ENCODE assay signal across 24 mouse cellular contexts in the genomic region with DNA sequence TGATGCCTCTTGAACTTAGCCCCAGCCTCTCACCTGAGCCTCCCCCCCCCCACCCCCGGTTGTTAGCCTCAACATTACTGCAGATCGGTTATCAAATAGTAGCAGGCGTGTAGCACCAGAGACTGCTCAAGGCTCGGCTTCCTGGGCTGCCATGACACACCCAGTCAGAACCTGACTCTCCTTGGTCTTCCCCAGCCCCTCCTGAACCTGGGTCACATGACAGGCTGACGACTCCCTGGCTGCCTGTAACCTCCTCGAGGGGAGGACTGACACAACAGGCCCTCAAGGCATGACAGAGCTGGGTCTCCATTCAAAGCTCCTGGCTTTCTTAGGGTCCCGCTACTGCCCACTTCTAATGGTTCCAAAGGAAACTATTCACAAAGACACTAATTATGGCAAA. TPM values are rescaled to one million over a fixed set of nuclear protein-coding genes. Genes with fewer than 3 reads are reported as not detected.
DNase-seq lines count a peak whose midpoint lies in the region; ATAC-seq and TF ChIP-seq lines count a peak whose summit lies in the region.
"Had no signal": no experiment of that assay in that cellular context is flagged by ENCODE, and none has a peak within 500 bp of the region (broad histone marks: within the 10 kb centered on the region; RNA-seq: fewer than 3 reads in every experiment).

No protein-coding gene starts in this region.

- no peak overlapping the region for H3K27ac ChIP-seq in MEL (ENCODE audit: control insufficient read depth, low read depth, low read length)
- 0 out of 2 replicates have a peak overlapping the region, but pooled peaks have one; percentile 16 for H3K27ac ChIP-seq in liver, embryonic 11.5 days (ENCODE audit: low read depth, low read length)
- H3K27ac ChIP-seq in liver, embryonic 15.5 days (replicated peaks) = no peak overlapping the region
- no peak overlapping the region for H3K27ac ChIP-seq in heart, embryonic 10.5 days
- H3K27ac ChIP-seq: embryonic facial prominence, embryonic 10.5 days; forebrain, embryonic 10.5 days; gastrocnemius, adult 2 months; hindbrain, embryonic 12.5 days had no signal

- TF ChIP-seq RAD21 in MEL (IDR thresholded peaks at IDR 0.05; ENCODE audit: low read depth, low read length) = no peak

- H3K79me2 ChIP-seq in MEL (ENCODE audit: control insufficient read depth, insufficient read depth, low read length, poor library complexity) = no peaks in the 10 kb centered on the region

- no peak overlapping the region for H3K4me3 ChIP-seq in MEL (ENCODE audit: control insufficient read depth in 1 of 2, insufficient read depth in 1 of 2, low read depth in 2 of 2, low read length in 2 of 2)
- no peak overlapping the region for H3K4me3 ChIP-seq in liver, embryonic 11.5 days (ENCODE audit: low read depth, low read length)
- H3K4me3 ChIP-seq in liver, embryonic 15.5 days (replicated peaks) = no peak overlapping the region
- H3K4me3 ChIP-seq in heart, embryonic 10.5 days = no peak overlapping the region
- H3K4me3 ChIP-seq: embryonic facial prominence, embryonic 10.5 days; erythroblast, embryonic 14.5 days; forebrain, embryonic 10.5 days; gastrocnemius, adult 2 months; heart, embryonic 12.5 days; hindbrain, embryonic 12.5 days had no signal

- intact Hi-C loops in heart, postnatal 25 days (cut with DNase I) = no loop called here

- no peak overlapping the region for H3K4me2 ChIP-seq in liver, embryonic 11.5 days
- no peak overlapping the region for H3K4me2 ChIP-seq in liver, embryonic 15.5 days
- H3K4me2 ChIP-seq: heart, embryonic 12.5 days; hindbrain, embryonic 12.5 days had no signal

- no peak for TF ChIP-seq POLR2A in MEL (IDR thresholded peaks at IDR 0.05; ENCODE audit: control insufficient read depth in 1 of 2, insufficient read depth in 1 of 2, low read depth in 1 of 2, low read length in 2 of 2, poor library complexity in 1 of 2)

- WGBS in liver, embryonic 11.5 days = 51% methylated on average over 7 of the region's 7 CpGs
- 24% methylated on average over 7 of the region's 7 CpGs for WGBS in liver, embryonic 15.5 days (ENCODE audit: insufficient replicate concordance)
- 69% methylated on average over 7 of the region's 7 CpGs for WGBS in heart, embryonic 10.5 days

- no peaks in the 10 kb centered on the region for H3K4me1 ChIP-seq in MEL (ENCODE audit: control insufficient read depth in 1 of 2, insufficient read depth in 2 of 2, low read length in 2 of 2)
- H3K4me1 ChIP-seq in liver, embryonic 11.5 days (replicated peaks; ENCODE audit: control insufficient read depth, insufficient read depth, low read length) = 0 out of 2 replicates have a peak, but pooled peaks cover 9% of the 10 kb centered on the region
- 0 out of 2 replicates have a peak, but pooled peaks cover 3% of the 10 kb centered on the region for H3K4me1 ChIP-seq in liver, embryonic 15.5 days (replicated peaks)
- H3K4me1 ChIP-seq in heart, embryonic 10.5 days = no peaks in the 10 kb centered on the region
- H3K4me1 ChIP-seq: embryonic facial prominence, embryonic 10.5 days; forebrain, embryonic 10.5 days; heart, embryonic 12.5 days; hindbrain, embryonic 12.5 days had no signal

- ATAC-seq in liver, embryonic 11.5 days (replicated peaks; ENCODE audit: low FRiP score) = peak; percentile 73
- ATAC-seq in liver, embryonic 15.5 days (ENCODE audit: insufficient read depth) = peak; percentile 44
- ATAC-seq: activated CD4-positive, CD25-positive, alpha-beta regulatory T cell, adult 4 months; forebrain, embryonic 14.5 days; hindbrain, embryonic 16.5 days had no signal

- DNase-seq in MEL (ENCODE audit: low read depth, low spot score) (peak; percentile 22), R1 (ENCODE audit: low read depth, low spot score) (peak; percentile 32)
- DNase-seq in liver, embryonic 11.5 days (ENCODE audit: low spot score) = no peak
- no peak for DNase-seq in heart, postnatal 25 days (ENCODE audit: low spot score)
- DNase-seq in heart, embryonic 10.5 days (ENCODE audit: low spot score) = no peak
- DNase-seq in heart, adult 18-20 months = no peak
- no peak for DNase-seq in cerebellum, postnatal 25 days
- DNase-seq: adrenal gland, postnatal 14 days; cerebellum, adult 18-20 months; cerebellum, adult 9-11 months; gastrocnemius, adult 2 months; gastrocnemius, postnatal 36 days; heart, adult 11 months; heart, postnatal 36 days had no signal

- no peak for TF ChIP-seq EP300 in MEL (IDR thresholded peaks at IDR 0.05; ENCODE audit: low read depth in 1 of 2, low read length in 2 of 2)

- H3K9me3 ChIP-seq in MEL (replicated peaks; ENCODE audit: insufficient read depth, low read length) = no peaks in the 10 kb centered on the region
- no peaks in the 10 kb centered on the region for H3K9me3 ChIP-seq in liver, embryonic 11.5 days (ENCODE audit: control insufficient read depth, low read length)
- H3K9me3 ChIP-seq in liver, embryonic 15.5 days (replicated peaks) = no peaks in the 10 kb centered on the region
- no peaks in the 10 kb centered on the region for H3K9me3 ChIP-seq in heart, embryonic 10.5 days
- H3K9me3 ChIP-seq: embryonic facial prominence, embryonic 10.5 days; forebrain, embryonic 10.5 days; heart, embryonic 12.5 days; hindbrain, embryonic 12.5 days had no signal

- peaks cover 0 to 6% of the 10 kb centered on the region in 2 experiments; a peak in 2 of 4 replicates for H3K36me3 ChIP-seq in MEL (ENCODE audit: control insufficient read depth in 1 of 2, insufficient read depth in 2 of 2, low read length in 2 of 2)
- peaks cover 23% of the 10 kb centered on the region for H3K36me3 ChIP-seq in liver, embryonic 11.5 days (ENCODE audit: control insufficient read depth, insufficient read depth, low read length)
- H3K36me3 ChIP-seq in liver, embryonic 15.5 days (replicated peaks) = peaks cover 41% of the 10 kb centered on the region
- peaks cover 87% of the 10 kb centered on the region for H3K36me3 ChIP-seq in heart, embryonic 10.5 days

- H3K27me3 ChIP-seq in MEL (ENCODE audit: control insufficient read depth in 1 of 2, insufficient read depth in 2 of 2, low read length in 2 of 2) = no peaks in the 10 kb centered on the region
- no peaks in the 10 kb centered on the region for H3K27me3 ChIP-seq in liver, embryonic 11.5 days (replicated peaks; ENCODE audit: control insufficient read depth, insufficient read depth, low read length)
- no peaks in the 10 kb centered on the region for H3K27me3 ChIP-seq in liver, embryonic 15.5 days
- H3K27me3 ChIP-seq in heart, embryonic 10.5 days (ENCODE audit: insufficient read depth, poor library complexity, severe bottlenecking) = no peaks in the 10 kb centered on the region
- H3K27me3 ChIP-seq: heart, embryonic 12.5 days; hindbrain, embryonic 12.5 days had no signal

- no peak overlapping the region for H3K9ac ChIP-seq in MEL (ENCODE audit: control insufficient read depth, low read depth, low read length, poor library complexity, severe bottlenecking)
- no peak overlapping the region for H3K9ac ChIP-seq in liver, embryonic 11.5 days (ENCODE audit: low read depth, low read length)
- H3K9ac ChIP-seq in liver, embryonic 15.5 days = no peak overlapping the region
- H3K9ac ChIP-seq: heart, embryonic 12.5 days; hindbrain, embryonic 12.5 days had no signal

- no peak for TF ChIP-seq CTCF in MEL (IDR thresholded peaks at IDR 0.05 in 2 of 3, conservative IDR thresholded peaks at IDR 0.05 in 1 of 3; ENCODE audit: control insufficient read depth in 1 of 3, insufficient read depth in 1 of 3, low read depth in 2 of 3, low read length in 3 of 3, poor library complexity in 1 of 3, severe bottlenecking in 1 of 3)

TF ChIP-seq in MEL, 35 proteins besides CTCF, POLR2A, EP300 and RAD21:
- no peak for TF ChIP-seq ZNF384 (IDR thresholded peaks at IDR 0.05; ENCODE audit: low read depth, low read length)
- no peak for TF ChIP-seq UBTF (IDR thresholded peaks at IDR 0.05; ENCODE audit: borderline replicate concordance, insufficient read depth, low read depth, low read length)
- TF ChIP-seq USF1 (IDR thresholded peaks at IDR 0.05; ENCODE audit: low read depth, low read length) = peak; percentile 45; the same call in 1 of the 2 replicates
- TF ChIP-seq JUND (IDR thresholded peaks at IDR 0.05; ENCODE audit: low read depth, low read length) = no peak
- no peak for TF ChIP-seq TBP (IDR thresholded peaks at IDR 0.05; ENCODE audit: low read depth, low read length)

RNA-seq across cellular contexts. Expression of a gene that starts 14.8 kb away (rescaled TPM):
- 0.04 TPM in 1 of 2 replicates, not detected in the other for total RNA-seq in MEL (2012; rRNA removed)
- under 1 TPM in 1 of 2 experiments, not detected in 1; 0.03 TPM for polyA plus RNA-seq in MEL (2012; ENCODE audit: insufficient read depth in 1 of 2, insufficient read length in 2 of 2, low read depth in 1 of 2, low replicate concordance in 2 of 2, missing spikeins in 1 of 2)
- polyA plus RNA-seq in liver, embryonic 11.5 days (2014; fragmentation: Nextera tagmentation; extraction: Ambion mirVana) = 0.13 and 0.30 TPM in 2 replicates
- 0.07 and 0.09 TPM in 2 replicates for polyA plus RNA-seq in liver, embryonic 15.5 days (2015; fragmentation: Nextera tagmentation; extraction: Ambion mirVana)
- total RNA-seq in heart, postnatal 25 days (2021) = not detected
- polyA plus RNA-seq in heart, embryonic 10.5 days (2016; fragmentation: Nextera tagmentation; extraction: Ambion mirVana) = 0.22 and 0.30 TPM in 2 replicates
- not detected for total RNA-seq in heart, adult 18-20 months (2021)
- total RNA-seq: adrenal gland, adult 18-20 months; adrenal gland, postnatal 14 days; gastrocnemius, adult 2 months; gastrocnemius, postnatal 36 days; heart, postnatal 36 days had no signal
- polyA plus RNA-seq: activated CD4-positive, CD25-positive, alpha-beta regulatory T cell, adult 4 months; erythroblast, embryonic 14.5 days had no signal

RNA-seq across cellular contexts. Expression of a gene that starts 22.7 kb away (rescaled TPM):
- total RNA-seq in MEL (2012; rRNA removed) = 318 and 349 TPM in 2 replicates
- 100 to 1,000 TPM in 1 of 2 experiments, not detected in 1; 408 TPM for polyA plus RNA-seq in MEL (2012; ENCODE audit: insufficient read depth in 1 of 2, insufficient read length in 2 of 2, low read depth in 1 of 2, low replicate concordance in 2 of 2, missing spikeins in 1 of 2)
- polyA plus RNA-seq in liver, embryonic 11.5 days (2014; fragmentation: Nextera tagmentation; extraction: Ambion mirVana) = 243 and 253 TPM in 2 replicates
- 131 and 135 TPM in 2 replicates for polyA plus RNA-seq in liver, embryonic 15.5 days (2015; fragmentation: Nextera tagmentation; extraction: Ambion mirVana)
- 10 to 100 TPM; 51.1 to 52.0 TPM for total RNA-seq in heart, postnatal 25 days (2021)
- polyA plus RNA-seq in heart, embryonic 10.5 days (2016; fragmentation: Nextera tagmentation; extraction: Ambion mirVana) = 170 and 215 TPM in 2 replicates
- 10 to 100 TPM; 59.2 to 65.6 TPM for total RNA-seq in heart, adult 18-20 months (2021)

RNA-seq across cellular contexts. Expression of a gene that starts 30.2 kb away (rescaled TPM):
- total RNA-seq in MEL (2012; rRNA removed) = 5.9 TPM in 2 replicates
- 10 to 100 TPM in 1 of 2 experiments, not detected in 1; 19.7 TPM for polyA plus RNA-seq in MEL (2012; ENCODE audit: insufficient read depth in 1 of 2, insufficient read length in 2 of 2, low read depth in 1 of 2, low replicate concordance in 2 of 2, missing spikeins in 1 of 2)
- polyA plus RNA-seq in liver, embryonic 11.5 days (2014; fragmentation: Nextera tagmentation; extraction: Ambion mirVana) = 5.6 and 6.8 TPM in 2 replicates
- polyA plus RNA-seq in liver, embryonic 15.5 days (2015; fragmentation: Nextera tagmentation; extraction: Ambion mirVana) = 4.9 and 5.6 TPM in 2 replicates
- total RNA-seq in heart, postnatal 25 days (2021) = 10 to 100 TPM; 24.8 to 25.7 TPM
- 7.9 and 9.5 TPM in 2 replicates for polyA plus RNA-seq in heart, embryonic 10.5 days (2016; fragmentation: Nextera tagmentation; extraction: Ambion mirVana)
- 10 to 100 TPM; 31.4 to 34.4 TPM for total RNA-seq in heart, adult 18-20 months (2021)

Comparison
In these comparisons a context has a peak if more than half of its experiments do, and no peak if none do; other contexts are left out.
1. DNase-seq: peak in MEL (single experiment) and R1 (single experiment); none in liver, embryonic 11.5 days (single experiment), heart, postnatal 25 days (single experiment), heart, embryonic 10.5 days (single experiment), heart, adult 18-20 months (0 of 2) and cerebellum, postnatal 25 days (0 of 2).